Mouse (Mus musculus): ENCODE measurements around the gene Catsper3.

DNA sequence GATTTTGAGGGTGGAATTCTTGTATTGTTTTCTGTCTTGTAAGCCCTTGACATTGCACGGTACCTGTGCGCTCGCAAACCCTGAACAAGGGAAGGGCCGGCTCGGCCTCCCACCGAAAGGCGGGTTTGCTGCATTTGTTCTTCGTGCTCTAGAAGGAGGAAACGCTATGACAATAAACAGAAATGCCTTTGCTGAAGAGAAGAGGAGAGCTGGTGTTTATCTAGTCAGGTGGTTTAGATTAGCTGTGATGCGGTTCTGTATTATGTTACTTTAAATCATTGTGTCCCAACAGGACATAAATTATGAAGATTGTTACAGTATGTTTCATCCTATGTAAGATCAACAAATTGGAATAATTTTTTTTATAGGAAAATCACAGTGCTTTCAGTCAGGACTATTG lies 22.9 kb upstream of the Catsper3 start:
- TF ChIP-seq CTCF (IDR thresholded peaks at IDR 0.05; ENCODE audit: low read depth, low read length) (no peak), GATA1 (IDR thresholded peaks at IDR 0.05; ENCODE audit: borderline replicate concordance, low read length) (no peak), TAL1 (conservative IDR thresholded peaks at IDR 0.05; ENCODE audit: low read depth, low read length) (no peak)
